Mouse (Mus musculus) left cerebral cortex, postnatal 25 days (tissue): Measurements from ENCODE around the gene Tomt. TPM values are rescaled to one million over a fixed set of nuclear protein-coding genes. Genes with fewer than 3 reads are reported as not detected.

ENCODE experiments used
- DNase-seq, 2 experiments: peaks; one replicate each; pipeline ENCODE4 v3.0.0; 2022; ENCODE audit warnings: low spot score in 2 of 2, mixed read lengths in 1 of 2
- intact Hi-C: fragments of 180-260 bp; cut with DNase I; formaldehyde crosslinking; loops from one replicate; pipeline ENCODE4 v1.15.1; 2025
- total RNA-seq, 2 experiments: library from RNA; stranded (reverse); gene quantifications; 2 replicates each; pipeline ENCODE4 v1.2.3; 2021

Tomt gene
- total RNA-seq, 2 experiments from 2014 or later = 0.11 to 0.14 TPM

GRCm38 (mm10) chr7:101905561-101906286, 435 bp downstream of the Tomt start, which contains the start of gene Lamtor1:
Gene Lamtor1 (plus strand): TSS chr7:101905904.
- DNase-seq = peak; percentile 100
- intact Hi-C loops = no loop called here

DNA sequence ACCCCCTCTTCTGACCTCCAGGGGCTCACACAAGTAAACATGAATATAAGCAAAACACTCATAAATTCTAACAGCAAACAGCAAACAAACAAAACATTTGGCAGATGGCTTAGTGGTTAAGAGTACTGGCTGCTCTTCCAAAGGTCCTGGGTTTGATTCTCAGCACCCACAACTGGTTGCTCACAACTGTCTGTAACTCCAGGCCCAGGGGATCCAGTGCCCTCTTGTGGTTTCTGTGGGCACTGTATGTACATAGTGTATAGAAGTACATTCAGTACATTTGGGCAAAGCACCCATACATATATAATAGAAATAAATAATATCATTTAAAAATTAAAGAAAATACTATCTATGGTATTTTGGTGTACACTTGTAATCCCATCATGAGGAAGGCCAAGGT, 3.3 kb downstream of the Tomt start:
- intact Hi-C loops = no loop called here
- DNase-seq = no peak

- intact Hi-C loops = no loop called here
- DNase-seq = no peak
These were observed 4.2 kb downstream of the Tomt start for GRCm38 (mm10) chr7:101901969-101902368.

GRCm38 (mm10) chr7:101900331-101901097, 5.6 kb downstream of the Tomt start:
- intact Hi-C loops = no loop called here
- DNase-seq = no peak

DNA sequence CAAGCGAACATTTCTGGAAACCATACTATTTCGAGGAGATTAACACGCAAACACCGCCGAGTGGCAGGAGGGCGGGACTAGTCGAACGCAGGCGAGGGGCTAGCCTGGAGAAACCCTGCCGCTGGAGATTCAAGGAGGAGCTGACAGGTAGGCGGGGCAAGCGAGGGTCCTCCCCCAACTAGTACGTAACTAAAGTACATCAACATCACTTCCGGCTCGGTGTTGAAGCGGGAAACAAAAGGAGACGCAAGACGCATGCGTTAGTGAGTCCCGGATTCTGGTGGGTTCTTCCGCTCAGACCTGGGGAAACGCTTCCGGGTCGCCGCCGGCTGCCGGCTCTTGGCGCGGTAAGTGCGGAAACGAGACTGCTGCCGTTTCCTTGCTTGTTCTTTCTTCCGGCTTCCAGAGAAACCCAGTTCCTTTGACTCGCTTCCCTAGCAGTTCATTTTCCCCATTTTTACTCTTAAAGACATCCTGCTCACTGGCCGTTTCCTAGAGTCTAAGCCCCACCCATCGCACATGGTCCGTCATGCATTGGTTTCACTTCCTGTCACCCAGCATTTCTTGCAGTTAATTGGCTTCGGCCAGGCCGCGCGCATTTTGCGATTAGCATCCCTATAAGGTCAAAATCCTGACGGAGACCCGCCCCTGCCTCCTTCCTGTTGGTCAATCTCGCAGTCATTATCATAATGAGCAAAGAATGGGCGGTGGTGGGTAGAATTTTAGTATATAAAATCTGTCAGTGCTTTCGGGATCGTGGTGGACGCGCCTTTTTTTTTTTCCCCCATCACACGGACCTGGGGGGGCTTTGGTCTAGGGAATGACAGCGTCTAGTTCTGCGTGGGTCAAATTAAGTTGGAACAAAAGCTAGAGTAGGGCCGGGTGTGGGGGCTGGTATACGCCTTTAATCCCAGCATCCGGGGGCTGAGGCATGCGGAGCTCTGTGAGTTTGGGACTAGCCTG, 9.8 kb downstream of the Tomt start:
- intact Hi-C loops = loop anchor here (5.0 kb wide), 2 partner anchors 59 to 219 kb away; partner anchors contain the start of gene Inppl1
- peak; percentile 98 to 99 for DNase-seq

DNA sequence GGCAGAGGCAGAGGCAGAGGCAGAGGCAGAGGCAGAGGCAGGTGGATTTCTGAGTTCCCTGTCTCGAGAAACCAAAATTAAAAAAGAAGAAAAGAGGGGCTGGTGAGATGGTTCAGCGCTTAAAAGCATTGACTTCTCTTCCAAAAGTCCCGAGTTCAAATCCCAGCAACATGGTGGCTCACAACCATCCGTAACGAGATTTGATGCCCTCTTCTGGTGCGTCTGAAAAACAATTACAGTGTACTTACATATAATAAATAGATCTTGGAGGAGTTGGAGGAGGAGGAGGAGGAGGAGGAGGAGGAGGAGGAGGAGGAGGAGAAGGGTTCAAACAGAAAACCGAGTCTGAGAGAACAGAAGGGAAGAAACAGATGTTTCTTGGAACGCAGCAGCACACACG, 10.5 kb downstream of the Tomt start:
- intact Hi-C loops = loop anchor here (5.0 kb wide), 2 partner anchors 58 to 218 kb away; partner anchors contain the start of gene Inppl1
- no peak for DNase-seq

DNA sequence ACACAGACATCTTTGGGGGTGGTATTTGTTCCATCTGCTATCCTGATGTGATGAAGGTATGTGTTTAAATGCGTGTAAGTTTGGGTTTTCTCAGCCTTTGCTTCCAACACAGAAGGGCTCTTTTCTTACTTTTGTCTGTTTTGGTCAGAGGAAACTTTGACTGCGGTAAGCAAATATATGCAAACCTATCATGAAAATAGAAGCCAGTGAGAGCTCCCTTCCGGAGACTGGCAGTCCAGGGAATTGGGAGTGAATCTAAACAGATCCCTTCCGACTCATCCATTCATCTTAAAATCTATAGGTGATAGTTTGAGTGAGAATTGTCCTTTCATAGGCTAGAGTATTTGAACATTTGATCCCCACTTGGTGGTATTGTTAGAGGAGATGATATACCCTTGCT, 17.7 kb downstream of the Tomt start:
- intact Hi-C loops = no loop called here
- DNase-seq = no peak

DNA sequence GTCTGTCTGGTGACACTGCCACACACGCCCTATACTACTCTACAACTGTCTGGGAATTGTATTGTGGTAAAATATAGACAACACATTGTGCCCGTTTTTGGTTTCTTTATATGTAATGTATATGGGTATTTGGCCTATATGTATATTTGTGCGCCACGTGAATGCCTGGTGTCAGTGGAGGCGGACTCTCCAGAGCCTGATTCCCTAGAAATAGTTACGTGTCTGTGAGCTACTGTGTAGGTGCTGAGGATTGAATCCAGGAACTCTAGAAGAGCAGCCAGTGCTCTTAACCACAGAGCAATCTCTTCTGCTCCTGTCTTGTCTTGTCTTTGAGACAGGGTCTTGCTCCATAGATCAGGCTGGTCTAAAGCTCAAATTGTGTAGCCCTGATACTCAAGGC, 19.9 kb downstream of the Tomt start:
- intact Hi-C loops = no loop called here
- peak in 1 of 2 experiments; percentile 70 for DNase-seq

GRCm38 (mm10) chr7:101884160-101884559, 22.0 kb downstream of the Tomt start:
- intact Hi-C loops = loop anchor here (5.0 kb wide), 1 partner anchor 47 kb away; the partner anchor contains the start of gene Inppl1

GRCm38 (mm10) chr7:101882413-101883154, 23.6 kb downstream of the Tomt start:
- DNase-seq = peak in 1 of 2 experiments; percentile 70
- intact Hi-C loops = loop anchor here (5.0 kb wide), 1 partner anchor 45 kb away; the partner anchor contains the start of gene Inppl1

More at GRCm38 (mm10) chr7:101884160-101884559, 22.0 kb downstream of the Tomt start:
- no peak for DNase-seq

- intact Hi-C loops = loop anchor here (5.0 kb wide), 1 partner anchor 44 kb away; the partner anchor contains the start of gene Inppl1
- no peak for DNase-seq
These were observed 25.3 kb downstream of the Tomt start for GRCm38 (mm10) chr7:101880855-101881254.

GRCm38 (mm10) chr7:101875978-101876377, 30.2 kb downstream of the Tomt start:
- intact Hi-C loops = no loop called here
- DNase-seq = no peak

GRCm38 (mm10) chr7:101871296-101871695, 34.9 kb downstream of the Tomt start:
- DNase-seq = no peak
- intact Hi-C loops = no loop called here

DNA sequence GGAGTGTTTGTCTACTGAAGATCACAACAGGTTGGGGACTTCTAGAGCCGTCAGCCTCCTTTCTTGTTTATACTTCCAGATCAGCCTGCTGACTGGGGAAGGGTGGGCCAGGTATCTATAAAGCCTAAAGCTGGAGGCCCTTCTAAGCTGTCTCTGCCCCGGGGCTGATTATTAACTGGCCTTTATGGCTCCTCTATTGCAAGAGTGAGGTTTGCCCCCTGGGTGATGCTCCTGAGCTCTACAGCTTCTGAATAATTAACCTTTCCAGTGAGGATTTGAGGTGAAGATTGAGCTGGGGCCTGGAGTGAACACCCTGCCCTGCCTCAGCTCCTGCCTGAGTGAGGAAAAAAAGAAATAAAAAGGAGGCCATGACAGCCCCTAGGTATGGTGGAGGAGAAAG, 35.5 kb downstream of the Tomt start, which contains the start of gene Folr1:
TSS of gene Folr1 (minus strand) at position 160 of the 400 bp plus-strand sequence.
- intact Hi-C loops = no loop called here
- DNase-seq = no peak

GRCm38 (mm10) chr7:101869163-101869500, 37.0 kb downstream of the Tomt start:
- intact Hi-C loops = no loop called here
- DNase-seq = no peak

- no peak for DNase-seq
- intact Hi-C loops = no loop called here
These were observed 37.7 kb downstream of the Tomt start for GRCm38 (mm10) chr7:101868241-101869162.

- no peak for DNase-seq
- intact Hi-C loops = no loop called here
These were observed 38.7 kb downstream of the Tomt start for GRCm38 (mm10) chr7:101867482-101867881.
